Mouse (Mus musculus) liver, embryonic 12.5 days (tissue): ENCODE measurements around the gene Mfap2. TPM values are rescaled to one million over a fixed set of nuclear protein-coding genes. Genes with fewer than 3 reads are reported as not detected.

ENCODE experiments used
- ATAC-seq: fragments of 200-750 bp; cut with Nextera tagmentation; 2 replicates; pipeline ENCODE4 v1.8.0; 2017; ENCODE audit warnings: moderate number of reproducible peaks, mild to moderate bottlenecking, moderate library complexity
- H3K27ac ChIP-seq: fragments of 300-500 bp; sonication (generic); 2 replicates; pipeline ENCODE4 v1.5.1; 2016; ENCODE audit warnings: mild to moderate bottlenecking
- H3K27me3 ChIP-seq: fragments of 300-500 bp; sonication (generic); replicated peaks from 2 replicates; pipeline ENCODE4 v1.6.1; 2016; ENCODE audit warnings: mild to moderate bottlenecking, moderate library complexity
- H3K36me3 ChIP-seq: fragments of 300-500 bp; sonication (generic); 2 replicates; pipeline ENCODE4 v1.6.1; 2016; ENCODE audit warnings: mild to moderate bottlenecking, moderate library complexity
- H3K4me1 ChIP-seq: fragments of 300-500 bp; sonication (generic); 2 replicates; pipeline ENCODE4 v1.6.1; 2016
- H3K4me2 ChIP-seq: fragments of 300-500 bp; sonication (generic); 2 replicates; pipeline ENCODE4 v1.6.1; 2016; ENCODE audit warnings: mild to moderate bottlenecking, moderate library complexity
- H3K4me3 ChIP-seq: fragments of 300-500 bp; sonication (generic); 2 replicates; pipeline ENCODE4 v1.5.1; 2016; ENCODE audit warnings: mild to moderate bottlenecking, moderate library complexity
- H3K9ac ChIP-seq: fragments of 300-500 bp; sonication (generic); 2 replicates; pipeline ENCODE4 v1.6.1; 2016; ENCODE audit warnings: mild to moderate bottlenecking, moderate library complexity
- H3K9me3 ChIP-seq: fragments of 300-500 bp; sonication (generic); replicated peaks from 2 replicates; pipeline ENCODE4 v1.6.1; 2016; ENCODE audit warnings: mild to moderate bottlenecking, moderate library complexity
- WGBS: fragments of 180-500 bp; shearing (Covaris S2); methylation state at CpG from one replicate; pipeline ENCODE4 v1.1.7; 2016; ENCODE audit not compliant: insufficient replicate concordance; 5-methylcytosine and 5-hydroxymethylcytosine counted together
- polyA plus RNA-seq: library from polyadenylated mRNA; unstranded; fragments of >200 nt; fragmentation: Nextera tagmentation; extraction: Ambion mirVana; gene quantifications from 2 replicates; pipeline ENCODE4 v1.2.1, GENCODE M21; 2016

Mfap2 gene
- polyA plus RNA-seq, 1 experiment from 2014 or later, result 40.7 TPM

- H3K27me3 ChIP-seq, result no peaks in the 10 kb centered on the region
- H3K27ac ChIP-seq, result no peak overlapping the region
- H3K4me3 ChIP-seq, result no peak overlapping the region
- peaks cover 97% of the 10 kb centered on the region for H3K36me3 ChIP-seq
- H3K4me2 ChIP-seq, result no peak overlapping the region
- peaks cover 30% of the 10 kb centered on the region for H3K4me1 ChIP-seq
- 83% methylated on average over 7 of the region's 7 CpGs for WGBS
- ATAC-seq, result no peak
- H3K9ac ChIP-seq, result no peak overlapping the region
- no peaks in the 10 kb centered on the region for H3K9me3 ChIP-seq
These were observed 34.9 kb upstream of the Mfap2 start for GRCm38 (mm10) chr4:140975356-140975755.

GRCm38 (mm10) chr4:140977278-140977677 lies 32.9 kb upstream of the Mfap2 start:
- no peak overlapping the region for H3K4me3 ChIP-seq
- no peak overlapping the region for H3K27ac ChIP-seq
- no peak overlapping the region for H3K4me2 ChIP-seq
- H3K9ac ChIP-seq, result no peak overlapping the region
- no peaks in the 10 kb centered on the region for H3K27me3 ChIP-seq
- WGBS, result 68% methylated on average over 10 of the region's 10 CpGs
- peaks cover 79% of the 10 kb centered on the region for H3K36me3 ChIP-seq
- no peak for ATAC-seq
- no peaks in the 10 kb centered on the region for H3K9me3 ChIP-seq
- H3K4me1 ChIP-seq, result peaks cover 30% of the 10 kb centered on the region

GRCm38 (mm10) chr4:140977886-140978692 lies 32.1 kb upstream of the Mfap2 start:
- Histone ChIP-seq H3K9ac (no peak overlapping the region), H3K4me1 (peaks cover 34% of the 10 kb centered on the region), H3K27me3 (no peaks in the 10 kb centered on the region), H3K4me3 (no peak overlapping the region), H3K4me2 (0 out of 2 replicates have a peak overlapping the region, but pooled peaks have one; percentile 21), H3K27ac (no peak overlapping the region), H3K36me3 (peaks cover 71% of the 10 kb centered on the region), H3K9me3 (no peaks in the 10 kb centered on the region)
- 52% methylated on average over 14 of the region's 14 CpGs for WGBS
- no peak for ATAC-seq

GRCm38 (mm10) chr4:140981605-140982004 lies 28.6 kb upstream of the Mfap2 start:
- Histone ChIP-seq H3K36me3 (peaks cover 37% of the 10 kb centered on the region), H3K9ac (no peak overlapping the region), H3K4me2 (no peak overlapping the region), H3K4me3 (no peak overlapping the region), H3K27ac (no peak overlapping the region), H3K9me3 (no peaks in the 10 kb centered on the region), H3K4me1 (peaks cover 48% of the 10 kb centered on the region), H3K27me3 (no peaks in the 10 kb centered on the region; the same call in 1 of the 2 replicates)
- ATAC-seq, result no peak
- 82% methylated on average over 2 of the region's 2 CpGs for WGBS

- Histone ChIP-seq H3K4me2 (0 out of 2 replicates have a peak overlapping the region, but pooled peaks have one; percentile 6), H3K27ac (peak overlapping the region; percentile 50; the same call in 1 of the 2 replicates), H3K4me1 (peaks cover 46% of the 10 kb centered on the region), H3K9ac (no peak overlapping the region), H3K27me3 (no peaks in the 10 kb centered on the region; the same call in 1 of the 2 replicates), H3K4me3 (no peak overlapping the region), H3K9me3 (no peaks in the 10 kb centered on the region), H3K36me3 (peaks cover 26% of the 10 kb centered on the region)
- WGBS, result 50% methylated on average over 4 of the region's 4 CpGs
- ATAC-seq, result no peak
These were observed 27.4 kb upstream of the Mfap2 start for GRCm38 (mm10) chr4:140982808-140983207.

- H3K27me3 ChIP-seq, result no peaks in the 10 kb centered on the region; the same call in 1 of the 2 replicates
- H3K4me1 ChIP-seq, result peaks cover 46% of the 10 kb centered on the region
- H3K27ac ChIP-seq, result peak overlapping the region; percentile 50; the same call in 1 of the 2 replicates
- peaks cover 20% of the 10 kb centered on the region for H3K36me3 ChIP-seq
- H3K9me3 ChIP-seq, result no peaks in the 10 kb centered on the region
- no peak overlapping the region for H3K4me3 ChIP-seq
- ATAC-seq, result peak; percentile 19; the same call in 1 of the 2 replicates
- H3K4me2 ChIP-seq, result 0 out of 2 replicates have a peak overlapping the region, but pooled peaks have one; percentile 6
- 10% methylated on average over 9 of the region's 9 CpGs for WGBS
- H3K9ac ChIP-seq, result no peak overlapping the region
These were observed 26.8 kb upstream of the Mfap2 start for GRCm38 (mm10) chr4:140983442-140983841.

GRCm38 (mm10) chr4:140984544-140984943 lies 25.7 kb upstream of the Mfap2 start:
- H3K27ac ChIP-seq, result no peak overlapping the region
- ATAC-seq, result no peak

GRCm38 (mm10) chr4:140986024-140986710 lies 24.1 kb upstream of the Mfap2 start:
- Histone ChIP-seq H3K4me1 (peaks cover 52% of the 10 kb centered on the region), H3K27me3 (no peaks in the 10 kb centered on the region; the same call in 1 of the 2 replicates), H3K4me3 (peak overlapping the region; percentile 73), H3K9me3 (no peaks in the 10 kb centered on the region), H3K9ac (peak overlapping the region; percentile 75), H3K4me2 (peak overlapping the region; percentile 85), H3K36me3 (peaks cover 3% of the 10 kb centered on the region; the same call in 1 of the 2 replicates), H3K27ac (no peak overlapping the region)
- WGBS, result 33% methylated on average over 15 of the region's 15 CpGs
- ATAC-seq, result peak; percentile 8; the same call in 1 of the 2 replicates

More at GRCm38 (mm10) chr4:140984544-140984943, 25.7 kb upstream of the Mfap2 start:
- Histone ChIP-seq H3K9me3 (no peaks in the 10 kb centered on the region), H3K36me3 (peaks cover 10% of the 10 kb centered on the region), H3K4me3 (no peak overlapping the region), H3K4me1 (peaks cover 52% of the 10 kb centered on the region), H3K9ac (no peak overlapping the region), H3K4me2 (no peak overlapping the region), H3K27me3 (no peaks in the 10 kb centered on the region; the same call in 1 of the 2 replicates)
- 76% methylated on average over 6 of the region's 6 CpGs for WGBS

- H3K27ac ChIP-seq, result peak within 1 kb of the TSS; percentile 23; the same call in 1 of the 2 replicates
- H3K9ac ChIP-seq, result peak within 1 kb of the TSS; percentile 75
- ATAC-seq, result peak; percentile 86
- under 1% methylated on average over 54 of the region's 58 CpGs for WGBS
- H3K9me3 ChIP-seq, result no peaks in the 10 kb centered on the region
- peak within 1 kb of the TSS; percentile 73 for H3K4me3 ChIP-seq
- H3K27me3 ChIP-seq, result no peaks in the 10 kb centered on the region; the same call in 1 of the 2 replicates
- H3K4me1 ChIP-seq, result peaks cover 52% of the 10 kb centered on the region
- H3K4me2 ChIP-seq, result peak within 1 kb of the TSS; percentile 85
- peaks cover 3% of the 10 kb centered on the region; the same call in 1 of the 2 replicates for H3K36me3 ChIP-seq
These were observed 23.4 kb upstream of the Mfap2 start, which contains the start of gene Atp13a2 for GRCm38 (mm10) chr4:140986711-140987395. TSS of gene Atp13a2 (plus strand) at chr4:140986873.

GRCm38 (mm10) chr4:140987476-140987875 lies 22.7 kb upstream of the Mfap2 start:
- peak overlapping the region; percentile 23; the same call in 1 of the 2 replicates for H3K27ac ChIP-seq
- H3K4me2 ChIP-seq, result peak overlapping the region; percentile 85
- H3K4me1 ChIP-seq, result peaks cover 52% of the 10 kb centered on the region
- H3K27me3 ChIP-seq, result no peaks in the 10 kb centered on the region; the same call in 1 of the 2 replicates
- 6% methylated on average over 7 of the region's 7 CpGs for WGBS
- ATAC-seq, result peak; percentile 17; the same call in 1 of the 2 replicates
- no peaks in the 10 kb centered on the region for H3K9me3 ChIP-seq
- peak overlapping the region; percentile 75 for H3K9ac ChIP-seq
- H3K4me3 ChIP-seq, result peak overlapping the region; percentile 73
- peaks cover 9% of the 10 kb centered on the region for H3K36me3 ChIP-seq

GRCm38 (mm10) chr4:140988706-140989290 lies 21.4 kb upstream of the Mfap2 start:
- Histone ChIP-seq H3K27ac (no peak overlapping the region), H3K4me1 (peaks cover 41% of the 10 kb centered on the region), H3K4me3 (no peak overlapping the region), H3K27me3 (no peaks in the 10 kb centered on the region; the same call in 1 of the 2 replicates), H3K4me2 (peak overlapping the region; percentile 85), H3K9ac (no peak overlapping the region), H3K9me3 (no peaks in the 10 kb centered on the region), H3K36me3 (peaks cover 20% of the 10 kb centered on the region)
- no peak for ATAC-seq
- WGBS, result 30% methylated on average over 7 of the region's 7 CpGs
